Mouse (Mus musculus): ENCODE data around the gene Cenpt. TPM values are rescaled to one million over a fixed set of nuclear protein-coding genes. Genes with fewer than 3 reads are reported as not detected.

Cenpt gene
- polyA plus RNA-seq, 1 experiment from 2014 or later = 55.4 TPM

DNA sequence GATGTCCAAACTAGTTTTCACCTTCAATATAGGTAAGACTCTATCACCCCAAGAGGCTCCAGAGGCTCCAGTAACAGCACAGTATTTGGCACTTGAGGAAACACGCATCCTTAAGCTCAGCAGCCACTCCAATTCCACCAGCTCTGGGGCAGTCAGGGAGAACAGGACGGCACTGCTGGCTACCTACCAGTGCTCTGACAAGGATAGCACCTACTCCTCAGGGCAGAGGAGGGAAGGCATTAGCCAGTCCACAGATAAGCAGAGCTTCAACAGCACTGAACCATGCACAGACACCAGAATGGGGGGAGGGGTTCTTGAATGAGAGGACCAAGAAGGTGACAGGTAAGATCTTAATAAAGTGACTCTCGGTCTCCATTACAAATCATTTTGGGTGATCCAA is 33.4 kb downstream of the Cenpt start:
- Histone ChIP-seq H3K36me3 (ENCODE audit: control insufficient read depth, insufficient read depth, low read length) (peaks cover 10% of the 10 kb centered on the region), H3K9me3 (ENCODE audit: control insufficient read depth, low read length) (no peaks in the 10 kb centered on the region), H3K4me3 (ENCODE audit: low read depth, low read length) (no peak overlapping the region), H3K27me3 (ENCODE audit: control insufficient read depth, insufficient read depth, low read length) (no peaks in the 10 kb centered on the region), H3K4me2 (replicated peaks; ENCODE audit: low read depth, low read length) (no peak overlapping the region), H3K9ac (ENCODE audit: low read depth, low read length) (no peak overlapping the region), H3K4me1 (replicated peaks; ENCODE audit: control insufficient read depth, insufficient read depth, low read length) (no peaks in the 10 kb centered on the region), H3K27ac (ENCODE audit: low read depth, low read length) (no peak overlapping the region)
- WGBS = 95% methylated on average over 3 of the region's 3 CpGs
- DNase-seq (ENCODE audit: low spot score) (no peak), ATAC-seq (ENCODE audit: low FRiP score) (no peak)

DNA sequence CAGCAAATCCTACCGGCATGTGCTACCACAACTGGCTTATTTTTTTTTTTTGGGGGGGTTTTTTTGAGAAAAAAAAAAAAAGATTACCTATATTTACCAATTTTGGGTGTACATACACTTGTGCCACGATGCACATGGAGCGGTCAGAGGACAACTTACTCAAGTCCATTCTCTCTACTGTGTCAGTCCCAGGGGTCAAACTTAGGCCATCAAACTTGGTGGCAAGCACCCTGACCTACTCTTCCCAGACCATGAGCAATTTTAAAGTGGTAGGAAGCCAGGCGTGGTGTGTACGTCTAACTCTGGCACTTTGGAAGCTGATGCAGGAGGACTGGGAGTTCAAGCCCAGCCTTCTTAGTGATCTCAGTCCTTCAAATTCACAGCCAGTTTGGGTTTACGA is 39.8 kb downstream of the Cenpt start:
- no peak for ATAC-seq (ENCODE audit: low FRiP score)
- Histone ChIP-seq H3K27me3 (ENCODE audit: control insufficient read depth, insufficient read depth, low read length) (no peaks in the 10 kb centered on the region), H3K9me3 (ENCODE audit: control insufficient read depth, low read length) (no peaks in the 10 kb centered on the region), H3K4me1 (replicated peaks; ENCODE audit: control insufficient read depth, insufficient read depth, low read length) (no peaks in the 10 kb centered on the region), H3K4me3 (ENCODE audit: low read depth, low read length) (no peak overlapping the region), H3K36me3 (ENCODE audit: control insufficient read depth, insufficient read depth, low read length) (no peaks in the 10 kb centered on the region), H3K27ac (ENCODE audit: low read depth, low read length) (no peak overlapping the region), H3K4me2 (replicated peaks; ENCODE audit: low read depth, low read length) (no peak overlapping the region), H3K9ac (ENCODE audit: low read depth, low read length) (no peak overlapping the region)
- no peak for DNase-seq (ENCODE audit: low spot score)
- 98% methylated on average over 6 of the region's 6 CpGs for WGBS

GRCm38 (mm10) chr8:105812511-105812910 is 40.6 kb downstream of the Cenpt start:
- no peaks in the 10 kb centered on the region for H3K36me3 ChIP-seq (ENCODE audit: control insufficient read depth, insufficient read depth, low read length)
- no peaks in the 10 kb centered on the region for H3K9me3 ChIP-seq (ENCODE audit: control insufficient read depth, low read length)
- ATAC-seq (ENCODE audit: low FRiP score) = no peak
- no peaks in the 10 kb centered on the region for H3K4me1 ChIP-seq (replicated peaks; ENCODE audit: control insufficient read depth, insufficient read depth, low read length)
- H3K4me3 ChIP-seq (ENCODE audit: low read depth, low read length) = no peak overlapping the region
- no peak overlapping the region for H3K27ac ChIP-seq (ENCODE audit: low read depth, low read length)
- no peak for DNase-seq (ENCODE audit: low spot score)
- no peaks in the 10 kb centered on the region for H3K27me3 ChIP-seq (ENCODE audit: control insufficient read depth, insufficient read depth, low read length)
- H3K9ac ChIP-seq (ENCODE audit: low read depth, low read length) = no peak overlapping the region
- WGBS = 78% methylated on average over 5 of the region's 5 CpGs
- H3K4me2 ChIP-seq (replicated peaks; ENCODE audit: low read depth, low read length) = no peak overlapping the region

- no peaks in the 10 kb centered on the region for H3K9me3 ChIP-seq (ENCODE audit: control insufficient read depth, low read length)
- H3K4me2 ChIP-seq (replicated peaks; ENCODE audit: low read depth, low read length) = no peak overlapping the region
- no peaks in the 10 kb centered on the region for H3K4me1 ChIP-seq (replicated peaks; ENCODE audit: control insufficient read depth, insufficient read depth, low read length)
- H3K27me3 ChIP-seq (ENCODE audit: control insufficient read depth, insufficient read depth, low read length) = no peaks in the 10 kb centered on the region
- 82% methylated on average over 3 of the region's 3 CpGs for WGBS
- DNase-seq (ENCODE audit: low spot score) = no peak
- H3K9ac ChIP-seq (ENCODE audit: low read depth, low read length) = no peak overlapping the region
- no peak for ATAC-seq (ENCODE audit: low FRiP score)
- H3K36me3 ChIP-seq (ENCODE audit: control insufficient read depth, insufficient read depth, low read length) = no peaks in the 10 kb centered on the region
- H3K27ac ChIP-seq (ENCODE audit: low read depth, low read length) = no peak overlapping the region
- H3K4me3 ChIP-seq (ENCODE audit: low read depth, low read length) = no peak overlapping the region
Observed at GRCm38 (mm10) chr8:105811543-105811942, 41.5 kb downstream of the Cenpt start.

GRCm38 (mm10) chr8:105811061-105811460 is 42.0 kb downstream of the Cenpt start:
- no peaks in the 10 kb centered on the region for H3K4me1 ChIP-seq (replicated peaks; ENCODE audit: control insufficient read depth, insufficient read depth, low read length)
- WGBS = 91% methylated on average over 10 of the region's 10 CpGs
- no peak for DNase-seq (ENCODE audit: low spot score)
- H3K27me3 ChIP-seq (ENCODE audit: control insufficient read depth, insufficient read depth, low read length) = no peaks in the 10 kb centered on the region
- H3K4me3 ChIP-seq (ENCODE audit: low read depth, low read length) = no peak overlapping the region
- no peak overlapping the region for H3K27ac ChIP-seq (ENCODE audit: low read depth, low read length)
- no peak overlapping the region for H3K4me2 ChIP-seq (replicated peaks; ENCODE audit: low read depth, low read length)
- ATAC-seq (ENCODE audit: low FRiP score) = no peak
- no peaks in the 10 kb centered on the region for H3K36me3 ChIP-seq (ENCODE audit: control insufficient read depth, insufficient read depth, low read length)
- no peak overlapping the region for H3K9ac ChIP-seq (ENCODE audit: low read depth, low read length)
- no peaks in the 10 kb centered on the region for H3K9me3 ChIP-seq (ENCODE audit: control insufficient read depth, low read length)

DNA sequence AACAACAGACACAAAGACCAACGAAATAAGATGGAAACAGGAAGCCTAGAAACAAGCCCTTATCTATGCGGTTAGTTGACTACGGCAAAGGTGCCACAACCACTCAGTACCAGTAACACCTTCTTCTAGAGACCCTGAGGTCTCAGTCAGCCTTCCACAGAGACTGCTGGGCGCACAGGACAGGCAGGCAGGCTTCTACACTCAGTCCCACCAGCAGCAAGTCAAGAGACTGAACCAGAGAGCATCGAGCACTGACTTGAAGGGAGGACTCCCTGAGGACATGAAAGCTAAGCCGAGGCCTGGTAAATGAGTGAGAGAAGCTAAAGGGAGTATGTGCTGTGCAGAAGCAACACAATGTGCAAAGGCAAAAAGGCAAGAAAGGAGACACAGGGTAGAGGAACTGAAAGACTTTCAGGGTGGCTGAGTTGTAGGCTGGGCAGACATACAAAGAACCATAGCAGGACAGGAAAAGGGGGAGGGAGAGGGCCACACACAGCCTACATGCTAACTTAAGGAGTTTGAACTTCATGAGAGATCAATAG is 42.8 kb downstream of the Cenpt start:
- WGBS = 86% methylated on average over 6 of the region's 6 CpGs
- ATAC-seq (ENCODE audit: low FRiP score) (no peak), DNase-seq (ENCODE audit: low spot score) (no peak)
- Histone ChIP-seq H3K4me2 (replicated peaks; ENCODE audit: low read depth, low read length) (no peak overlapping the region), H3K27me3 (ENCODE audit: control insufficient read depth, insufficient read depth, low read length) (no peaks in the 10 kb centered on the region), H3K9me3 (ENCODE audit: control insufficient read depth, low read length) (no peaks in the 10 kb centered on the region), H3K4me1 (replicated peaks; ENCODE audit: control insufficient read depth, insufficient read depth, low read length) (no peaks in the 10 kb centered on the region), H3K4me3 (ENCODE audit: low read depth, low read length) (no peak overlapping the region), H3K27ac (ENCODE audit: low read depth, low read length) (no peak overlapping the region), H3K9ac (ENCODE audit: low read depth, low read length) (no peak overlapping the region), H3K36me3 (ENCODE audit: control insufficient read depth, insufficient read depth, low read length) (no peaks in the 10 kb centered on the region)

GRCm38 (mm10) chr8:105808480-105808879 is 44.6 kb downstream of the Cenpt start:
- H3K27ac ChIP-seq (ENCODE audit: low read depth, low read length) = no peak overlapping the region
- no peak for DNase-seq (ENCODE audit: low spot score)
- H3K4me3 ChIP-seq (ENCODE audit: low read depth, low read length) = no peak overlapping the region
- H3K27me3 ChIP-seq (ENCODE audit: control insufficient read depth, insufficient read depth, low read length) = no peaks in the 10 kb centered on the region
- 95% methylated on average over 2 of the region's 2 CpGs for WGBS
- H3K36me3 ChIP-seq (ENCODE audit: control insufficient read depth, insufficient read depth, low read length) = no peaks in the 10 kb centered on the region
- H3K4me2 ChIP-seq (replicated peaks; ENCODE audit: low read depth, low read length) = no peak overlapping the region
- H3K9me3 ChIP-seq (ENCODE audit: control insufficient read depth, low read length) = no peaks in the 10 kb centered on the region
- H3K9ac ChIP-seq (ENCODE audit: low read depth, low read length) = no peak overlapping the region
- H3K4me1 ChIP-seq (replicated peaks; ENCODE audit: control insufficient read depth, insufficient read depth, low read length) = no peaks in the 10 kb centered on the region
- ATAC-seq (ENCODE audit: low FRiP score) = no peak

GRCm38 (mm10) chr8:105807766-105808165 is 45.3 kb downstream of the Cenpt start:
- no peaks in the 10 kb centered on the region for H3K36me3 ChIP-seq (ENCODE audit: control insufficient read depth, insufficient read depth, low read length)
- no peak overlapping the region for H3K9ac ChIP-seq (ENCODE audit: low read depth, low read length)
- H3K4me1 ChIP-seq (replicated peaks; ENCODE audit: control insufficient read depth, insufficient read depth, low read length) = no peaks in the 10 kb centered on the region
- no peaks in the 10 kb centered on the region for H3K9me3 ChIP-seq (ENCODE audit: control insufficient read depth, low read length)
- no peak overlapping the region for H3K4me3 ChIP-seq (ENCODE audit: low read depth, low read length)
- H3K27ac ChIP-seq (ENCODE audit: low read depth, low read length) = no peak overlapping the region
- no peaks in the 10 kb centered on the region for H3K27me3 ChIP-seq (ENCODE audit: control insufficient read depth, insufficient read depth, low read length)
- 91% methylated on average over 5 of the region's 5 CpGs for WGBS
- no peak for DNase-seq (ENCODE audit: low spot score)
- no peak for ATAC-seq (ENCODE audit: low FRiP score)
- no peak overlapping the region for H3K4me2 ChIP-seq (replicated peaks; ENCODE audit: low read depth, low read length)

GRCm38 (mm10) chr8:105805964-105806363 is 47.1 kb downstream of the Cenpt start:
- Histone ChIP-seq H3K36me3 (ENCODE audit: control insufficient read depth, insufficient read depth, low read length) (no peaks in the 10 kb centered on the region), H3K9ac (ENCODE audit: low read depth, low read length) (no peak overlapping the region), H3K4me3 (ENCODE audit: low read depth, low read length) (no peak overlapping the region), H3K27ac (ENCODE audit: low read depth, low read length) (no peak overlapping the region), H3K9me3 (ENCODE audit: control insufficient read depth, low read length) (no peaks in the 10 kb centered on the region), H3K27me3 (ENCODE audit: control insufficient read depth, insufficient read depth, low read length) (no peaks in the 10 kb centered on the region), H3K4me1 (replicated peaks; ENCODE audit: control insufficient read depth, insufficient read depth, low read length) (no peaks in the 10 kb centered on the region), H3K4me2 (replicated peaks; ENCODE audit: low read depth, low read length) (no peak overlapping the region)
- WGBS = 92% methylated on average over 1 of the region's 1 CpGs
- ATAC-seq (ENCODE audit: low FRiP score) (no peak), DNase-seq (ENCODE audit: low spot score) (no peak)

All from hindbrain, embryonic 11.5 days (tissue).